Mouse (Mus musculus): ENCODE measurements around the gene Ccdc88a. TPM values are rescaled to one million over a fixed set of nuclear protein-coding genes. Genes with fewer than 3 reads are reported as not detected.

Ccdc88a gene
- total and polyA plus RNA-seq, 2 experiments from 2014 or later: 81.6 to 135 TPM

GRCm38 (mm10) chr11:29547752-29548503 lies 174.5 kb downstream of the Ccdc88a start, which contains the start of the genes Clhc1 and Rps27a:
TSS of gene Clhc1 (plus strand) at chr11:29547950.
TSS of gene Rps27a (minus strand) at chr11:29548109.
- Histone ChIP-seq H3K27me3 (ENCODE audit: insufficient read depth, low read length) (no peaks in the 10 kb centered on the region), H3K4me2 (ENCODE audit: low read depth) (peak within 1 kb of the TSS; percentile 66), H3K27ac (ENCODE audit: low read depth, low read length) (peak within 1 kb of the TSS; percentile 82), H3K9me3 (ENCODE audit: low read length) (no peaks in the 10 kb centered on the region), H3K4me1 (ENCODE audit: insufficient read depth) (peaks cover 6% of the 10 kb centered on the region; the same call in 1 of the 2 replicates), H3K4me3 (ENCODE audit: low read depth, low read length) (peak within 1 kb of the TSS; percentile 77), H3K9ac (peak within 1 kb of the TSS; percentile 84), H3K36me3 (ENCODE audit: insufficient read depth) (peaks cover 19% of the 10 kb centered on the region)
- TF ChIP-seq CTCF (IDR thresholded peaks at IDR 0.05; ENCODE audit: low read depth): peak; percentile 44
- DNase-seq (peak; percentile 98), ATAC-seq (peak; percentile 98)
- under 1% methylated on average over 46 of the region's 46 CpGs for WGBS

GRCm38 (mm10) chr11:29548504-29549424 lies 175.3 kb downstream of the Ccdc88a start:
- peaks cover 6% of the 10 kb centered on the region; the same call in 1 of the 2 replicates for H3K4me1 ChIP-seq (ENCODE audit: insufficient read depth)
- 28% methylated on average over 23 of the region's 23 CpGs for WGBS
- ATAC-seq: no peak

GRCm38 (mm10) chr11:29549425-29549778 lies 175.9 kb downstream of the Ccdc88a start:
- Histone ChIP-seq H3K4me2 (ENCODE audit: low read depth) (no peak overlapping the region), H3K4me3 (ENCODE audit: low read depth, low read length) (no peak overlapping the region), H3K4me1 (ENCODE audit: insufficient read depth) (peaks cover 6% of the 10 kb centered on the region; the same call in 1 of the 2 replicates), H3K27ac (ENCODE audit: low read depth, low read length) (no peak overlapping the region), H3K36me3 (ENCODE audit: insufficient read depth) (peaks cover 13% of the 10 kb centered on the region), H3K9ac (no peak overlapping the region), H3K9me3 (ENCODE audit: low read length) (no peaks in the 10 kb centered on the region), H3K27me3 (ENCODE audit: insufficient read depth, low read length) (no peaks in the 10 kb centered on the region)
- ATAC-seq: no peak
- TF ChIP-seq CTCF (IDR thresholded peaks at IDR 0.05; ENCODE audit: low read depth): no peak
- DNase-seq: no peak
- WGBS: 90% methylated on average over 1 of the region's 1 CpGs

More at GRCm38 (mm10) chr11:29548504-29549424, 175.3 kb downstream of the Ccdc88a start:
- peak overlapping the region; percentile 84 for H3K9ac ChIP-seq
- H3K9me3 ChIP-seq (ENCODE audit: low read length): no peaks in the 10 kb centered on the region
- peak overlapping the region; percentile 82 for H3K27ac ChIP-seq (ENCODE audit: low read depth, low read length)
- H3K4me3 ChIP-seq (ENCODE audit: low read depth, low read length): peak overlapping the region; percentile 77
- TF ChIP-seq CTCF (IDR thresholded peaks at IDR 0.05; ENCODE audit: low read depth): no peak
- no peak for DNase-seq
- H3K27me3 ChIP-seq (ENCODE audit: insufficient read depth, low read length): no peaks in the 10 kb centered on the region
- H3K36me3 ChIP-seq (ENCODE audit: insufficient read depth): peaks cover 19% of the 10 kb centered on the region
- peak overlapping the region; percentile 66 for H3K4me2 ChIP-seq (ENCODE audit: low read depth)

Other genes with a start within 250 kb of the Ccdc88a start
- 24.7 and 28.1 TPM in 2 replicates for gene Pnpt1, start 242.9 kb upstream of the Ccdc88a start, total RNA-seq (2014; rRNA removed)
- gene Pnpt1, start 242.9 kb upstream of the Ccdc88a start, polyA plus RNA-seq (2015; fragmentation: Nextera tagmentation; extraction: Ambion mirVana): 15.8 and 19.6 TPM in 2 replicates
- 52.5 and 57.6 TPM in 2 replicates for gene Ppp4r3b, start 200.8 kb upstream of the Ccdc88a start, total RNA-seq (2014; rRNA removed)
- gene Ppp4r3b, start 200.8 kb upstream of the Ccdc88a start, polyA plus RNA-seq (2015; fragmentation: Nextera tagmentation; extraction: Ambion mirVana): 47.5 and 56.8 TPM in 2 replicates
- gene Cfap36, start 126.2 kb upstream of the Ccdc88a start, total RNA-seq (2014; rRNA removed): 91.5 and 96.6 TPM in 2 replicates
- gene Cfap36, start 126.2 kb upstream of the Ccdc88a start, polyA plus RNA-seq (2015; fragmentation: Nextera tagmentation; extraction: Ambion mirVana): 137 and 142 TPM in 2 replicates
- 3.5 and 4.5 TPM in 2 replicates for gene Prorsd1, start 141.4 kb downstream of the Ccdc88a start, total RNA-seq (2014; rRNA removed)
- 5.9 and 6.5 TPM in 2 replicates for gene Prorsd1, start 141.4 kb downstream of the Ccdc88a start, polyA plus RNA-seq (2015; fragmentation: Nextera tagmentation; extraction: Ambion mirVana)
- 32.4 and 43.9 TPM in 2 replicates for gene Mtif2, start 152.8 kb downstream of the Ccdc88a start, total RNA-seq (2014; rRNA removed)
- gene Mtif2, start 152.8 kb downstream of the Ccdc88a start, polyA plus RNA-seq (2015; fragmentation: Nextera tagmentation; extraction: Ambion mirVana): 23.0 and 35.5 TPM in 2 replicates
- not detected in 2 replicates for gene Clhc1, start 174.3 kb downstream of the Ccdc88a start, total RNA-seq (2014; rRNA removed)
- gene Clhc1, start 174.3 kb downstream of the Ccdc88a start, polyA plus RNA-seq (2015; fragmentation: Nextera tagmentation; extraction: Ambion mirVana): 0.16 TPM in 1 of 2 replicates, not detected in the other
- gene Rps27a, start 174.5 kb downstream of the Ccdc88a start, total RNA-seq (2014; rRNA removed): 847 and 1,128 TPM in 2 replicates
- gene Rps27a, start 174.5 kb downstream of the Ccdc88a start, polyA plus RNA-seq (2015; fragmentation: Nextera tagmentation; extraction: Ambion mirVana): 599 and 871 TPM in 2 replicates

Measured in forebrain, postnatal 0 days (tissue).